Mouse (Mus musculus): ENCODE data around the gene Eomes. TPM values are rescaled to one million over a fixed set of nuclear protein-coding genes. Genes with fewer than 3 reads are reported as not detected.

Eomes gene
- total and polyA plus RNA-seq, 2 experiments, result 0.11 TPM; not detected in 1

DNA sequence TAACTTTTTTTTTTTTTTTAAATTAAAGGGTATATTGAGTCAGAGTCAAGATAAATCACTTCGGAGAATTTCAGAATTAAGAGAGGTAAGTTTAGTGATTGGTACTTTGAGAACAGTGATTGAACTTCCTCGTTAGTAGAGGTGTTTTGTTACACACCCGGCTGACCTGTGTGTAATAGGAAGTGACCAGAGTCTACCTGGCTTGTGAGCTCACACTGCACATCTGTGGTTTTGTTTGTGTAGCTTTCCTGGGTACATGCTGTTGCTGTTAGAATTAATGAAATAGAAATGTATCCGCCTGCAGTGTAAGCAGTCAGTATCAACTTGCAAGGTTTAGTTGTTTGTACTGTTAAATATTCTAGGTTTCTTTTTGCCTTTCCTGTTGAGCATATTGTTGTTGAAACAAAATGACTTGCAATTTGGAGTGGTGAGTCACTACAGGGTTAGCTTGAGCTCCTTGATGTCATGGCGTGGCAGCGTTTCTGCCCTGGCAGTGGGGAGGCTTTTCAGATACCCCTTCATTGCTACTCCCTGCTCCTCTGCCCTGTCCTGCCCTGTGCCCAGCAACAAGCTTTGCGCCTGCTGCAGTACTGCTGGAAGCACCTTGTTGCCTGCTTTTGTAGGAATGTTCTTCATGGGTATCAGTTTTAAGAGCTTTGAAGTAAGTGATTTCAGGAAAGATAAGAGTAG is 54.6 kb downstream of the Eomes start:
- H3K4me1 ChIP-seq (ENCODE audit: control insufficient read depth, insufficient read depth, low read length), result no peaks in the 10 kb centered on the region
- peaks cover 64% of the 10 kb centered on the region for H3K36me3 ChIP-seq (ENCODE audit: control insufficient read depth, insufficient read depth, low read length)
- TF ChIP-seq CTCF (IDR thresholded peaks at IDR 0.05; ENCODE audit: low read depth, low read length) (no peak), POLR2A (IDR thresholded peaks at IDR 0.05; ENCODE audit: extremely low read depth, insufficient read depth, low read length) (no peak)
- H3K79me2 ChIP-seq (ENCODE audit: control insufficient read depth, insufficient read depth, low read length), result no peaks in the 10 kb centered on the region
- no peak overlapping the region for H3K27ac ChIP-seq (replicated peaks; ENCODE audit: insufficient read depth, low read depth, low read length)
- WGBS, result 94% methylated on average over 7 of the region's 7 CpGs
- no peak overlapping the region for H3K9ac ChIP-seq (ENCODE audit: low read depth, low read length)
- no peaks in the 10 kb centered on the region for H3K27me3 ChIP-seq (ENCODE audit: control insufficient read depth, insufficient read depth, low read length)
- H3K4me3 ChIP-seq (ENCODE audit: insufficient read depth, low read depth, low read length), result no peak overlapping the region
- DNase-seq (ENCODE audit: extremely low read depth, low read depth, low spot score), result no peak

Other genes starting within 250 kb of the Eomes start
- gene Golga4, start 28.1 kb downstream of the Eomes start, total RNA-seq (2014; rRNA removed), result 41.1 and 47.3 TPM in 2 replicates
- 6.7 and 9.0 TPM in 2 replicates for gene Golga4, start 28.1 kb downstream of the Eomes start, polyA plus RNA-seq (2012; rRNA removed)
- gene Itga9, start 128.5 kb downstream of the Eomes start, total RNA-seq (2014; rRNA removed), result 15.8 and 16.1 TPM in 2 replicates
- 5.0 and 9.1 TPM in 2 replicates for gene Itga9, start 128.5 kb downstream of the Eomes start, polyA plus RNA-seq (2012; rRNA removed)